Mouse (Mus musculus) cerebellum, adult 9-10 months (tissue): Measurements from ENCODE around the gene Itih1.

Source experiments
- DNase-seq: peaks from one replicate; pipeline ENCODE4 v3.0.0; 2022

Gene Itih1

GRCm38 (mm10) chr14:30943038-30943437 is at the start of gene Itih1:
Itih1 (minus strand) TSS chr14:30943289.
- no peak for DNase-seq

GRCm38 (mm10) chr14:30976222-30976621 is 33.1 kb upstream of the Itih1 start:
- no peak for DNase-seq

- DNase-seq: peak; percentile 21
These were observed 31.1 kb upstream of the Itih1 start for GRCm38 (mm10) chr14:30974204-30974603.

GRCm38 (mm10) chr14:30960366-30960765 is 17.3 kb upstream of the Itih1 start:
- DNase-seq: no peak

- no peak for DNase-seq
These were observed 15.9 kb upstream of the Itih1 start for GRCm38 (mm10) chr14:30959031-30959430.

GRCm38 (mm10) chr14:30958517-30958916 is 15.4 kb upstream of the Itih1 start:
- DNase-seq: no peak

GRCm38 (mm10) chr14:30951154-30951825 is 8.2 kb upstream of the Itih1 start, which contains the start of gene Nek4:
Nek4 (plus strand) TSS chr14:30951377.
- DNase-seq: peak; percentile 97

GRCm38 (mm10) chr14:30949986-30950385 is 6.9 kb upstream of the Itih1 start:
- peak; percentile 29 for DNase-seq

- no peak for DNase-seq
These were observed 1.7 kb upstream of the Itih1 start for GRCm38 (mm10) chr14:30944745-30945144.

GRCm38 (mm10) chr14:30943860-30944674 is 978 bp upstream of the Itih1 start:
- DNase-seq: peak; percentile 37

- no peak for DNase-seq
These were observed 835 bp downstream of the Itih1 start for GRCm38 (mm10) chr14:30942254-30942653.

- no peak for DNase-seq
These were observed 9.7 kb downstream of the Itih1 start for GRCm38 (mm10) chr14:30933351-30933750.

- DNase-seq: no peak
These were observed 12.7 kb downstream of the Itih1 start for GRCm38 (mm10) chr14:30930386-30930785.

- DNase-seq: no peak
These were observed 17.6 kb downstream of the Itih1 start for GRCm38 (mm10) chr14:30925492-30925891.

GRCm38 (mm10) chr14:30923375-30924105 is 19.5 kb downstream of the Itih1 start, which contains the start of gene Itih3:
Itih3 (minus strand) TSS chr14:30923760.
- peak; percentile 23 for DNase-seq

- DNase-seq: no peak
These were observed 20.9 kb downstream of the Itih1 start for GRCm38 (mm10) chr14:30922053-30922670.

GRCm38 (mm10) chr14:30916516-30916915 is 26.6 kb downstream of the Itih1 start:
- DNase-seq: no peak

- DNase-seq: no peak
These were observed 29.7 kb downstream of the Itih1 start for GRCm38 (mm10) chr14:30913404-30913803.

GRCm38 (mm10) chr14:30912641-30913040 is 30.4 kb downstream of the Itih1 start:
- DNase-seq: no peak

GRCm38 (mm10) chr14:30911141-30911540 is 31.9 kb downstream of the Itih1 start:
- no peak for DNase-seq

- DNase-seq: no peak
These were observed 35.2 kb downstream of the Itih1 start for GRCm38 (mm10) chr14:30907814-30908265.

- no peak for DNase-seq
These were observed 37.1 kb downstream of the Itih1 start for GRCm38 (mm10) chr14:30906001-30906400.

- DNase-seq: no peak
These were observed 38.8 kb downstream of the Itih1 start for GRCm38 (mm10) chr14:30904307-30904706.
